Mouse (Mus musculus) stomach, postnatal 0 days (tissue): Measurements from ENCODE around the gene Cobll1.

Experiments
- CTCF ChIP-seq: IDR thresholded peaks from 2 replicates; pipeline ENCODE4 v1.5.1; 2016; ENCODE audit warnings: antibody characterized with exemption, low read depth, mild to moderate bottlenecking, moderate library complexity
- EP300 ChIP-seq: optimal IDR thresholded peaks from 2 replicates; pipeline ENCODE3; 2016; ENCODE audit warnings: antibody characterized with exemption

GRCm38 (mm10) chr2:65195233-65196010 lies 43.8 kb downstream of the Cobll1 start:
- TF ChIP-seq CTCF (no peak), EP300 (no peak)
